Mouse (Mus musculus) adrenal gland, adult 10 weeks (tissue): ENCODE data around the gene Mrgpra1. TPM values are rescaled to one million over a fixed set of nuclear protein-coding genes. Genes with fewer than 3 reads are reported as not detected.

Source experiments
- polyA plus RNA-seq: library from polyadenylated mRNA; stranded (reverse); fragments of 350-450 nt; fragmentation: Illumina TruSeq; extraction: RNeasy Lipid Tissue Mini Kit (QIAGEN cat#74804); gene quantifications from one replicate; pipeline ENCODE4 v1.2.3, GENCODE M21; 2014; ENCODE audit warnings: low read depth, low replicate concordance

The Mrgpra1 gene
- polyA plus RNA-seq: not detected

DNA sequence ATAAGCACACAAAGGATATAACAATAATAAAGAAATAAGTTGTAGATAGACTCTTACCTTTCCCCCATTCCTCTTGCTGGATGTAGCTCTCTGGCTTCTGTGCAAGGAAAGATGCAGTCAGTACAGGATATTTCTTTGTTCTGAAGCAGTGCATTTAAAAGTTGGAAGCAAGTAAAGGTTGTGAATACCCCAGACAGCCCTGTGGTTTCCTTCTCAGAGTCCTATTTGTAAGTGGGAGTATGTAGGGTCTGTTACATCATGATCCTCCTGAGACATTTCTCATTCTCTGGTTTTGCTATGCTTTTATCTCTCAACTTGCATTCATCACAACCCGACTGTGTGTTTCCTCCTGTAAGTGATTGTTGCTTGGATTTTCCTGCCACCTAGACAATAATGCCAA is at the start of gene Mrgpra1:
Gene Mrgpra1 (minus strand): TSS at position 101 of the 400 bp plus-strand sequence.

Other genes with a start within 250 kb of the Mrgpra1 start
- not detected for gene Ptpn5, start 220.6 kb downstream of the Mrgpra1 start, polyA plus RNA-seq
- not detected for gene Mrgpra6, start 149.3 kb downstream of the Mrgpra1 start, polyA plus RNA-seq
- gene Mrgpra9, start 101.4 kb downstream of the Mrgpra1 start, polyA plus RNA-seq: not detected
- gene Mrgpra2a, start 97.9 kb upstream of the Mrgpra1 start, polyA plus RNA-seq: not detected
- gene Mrgpra2b, start 174.6 kb upstream of the Mrgpra1 start, polyA plus RNA-seq: not detected
- gene Mrgpra3, start 247.1 kb upstream of the Mrgpra1 start, polyA plus RNA-seq: not detected